Mouse (Mus musculus) CH12.LX (cell line): ENCODE measurements at regions not wholly inside any gene's neighbourhood (a gene's known extent, or its start where the extent isn't known, plus 50 kb on each side); places are given as distances from the start of the nearest gene placed in this dataset.

Source experiments
- DNase-seq: peaks from one replicate; pipeline ENCODE4 v3.0.0-alpha.2; 2013; ENCODE audit errors: extremely low read depth
- H3K27ac ChIP-seq: 2 replicates; pipeline ENCODE4 v1.5.1; 2012; ENCODE audit warnings: low read depth, mild to moderate bottlenecking, control low read depth, moderate library complexity; ENCODE audit not compliant: insufficient read depth
- H3K27me3 ChIP-seq: replicated peaks from 2 replicates; pipeline ENCODE3; 2012; ENCODE audit warnings: inconsistent platforms
- H3K36me3 ChIP-seq, 2 experiments: replicated peaks in 1 of 2; 2 replicates each; pipeline versions ENCODE3 to v1.6.1; 2012; ENCODE audit warnings: inconsistent platforms in 1 of 2, low read length in 1 of 2, mild to moderate bottlenecking in 1 of 2, mixed read lengths in 1 of 2, moderate library complexity in 1 of 2; ENCODE audit not compliant: control insufficient read depth in 1 of 2, insufficient read depth in 1 of 2
- H3K4me1 ChIP-seq, 2 experiments: 2 replicates each; pipeline ENCODE4 v1.6.1; 2012; ENCODE audit warnings: inconsistent platforms in 1 of 2, moderate library complexity in 1 of 2; ENCODE audit not compliant: insufficient read depth in 2 of 2, control insufficient read depth in 1 of 2
- H3K4me2 ChIP-seq: 2 replicates; pipeline ENCODE4 v1.6.1; 2012; ENCODE audit warnings: low read depth, mild to moderate bottlenecking, control low read depth; ENCODE audit not compliant: poor library complexity, insufficient read depth, severe bottlenecking
- H3K4me3 ChIP-seq, 3 experiments: fragments of 150-350 bp in 1 of 3; sonication (generic) in 1 of 3; replicated peaks in 1 of 3; 2 replicates each; pipeline versions ENCODE3 to v1.5.1; 2011 to 2012; ENCODE audit warnings: low read depth in 2 of 3, low read length in 2 of 3, mild to moderate bottlenecking in 2 of 3, moderate library complexity in 2 of 3, control low read depth in 1 of 3, improper control_type of control experiment in 1 of 3, inconsistent platforms in 1 of 3, mixed read lengths in 1 of 3; ENCODE audit not compliant: poor library complexity in 1 of 3
- H3K79me2 ChIP-seq: replicated peaks from 2 replicates; pipeline ENCODE4 v1.6.1; 2012; ENCODE audit warnings: mild to moderate bottlenecking, moderate library complexity; ENCODE audit not compliant: control insufficient read depth, poor library complexity, insufficient read depth, severe bottlenecking; ENCODE audit errors: extremely low read depth
- H3K9ac ChIP-seq: 2 replicates; pipeline ENCODE4 v1.6.1; 2012; ENCODE audit warnings: low read depth, mild to moderate bottlenecking, control low read depth, moderate library complexity; ENCODE audit not compliant: insufficient read depth
- H3K9me3 ChIP-seq: replicated peaks from 2 replicates; pipeline ENCODE3; 2012; ENCODE audit warnings: low read length, inconsistent platforms, mixed read lengths
- BHLHE40 ChIP-seq: IDR thresholded peaks from 2 replicates; pipeline ENCODE4 v1.6.1; 2011; ENCODE audit warnings: mild to moderate bottlenecking, low read depth, low read length, improper control_type of control experiment
- ETS1 ChIP-seq: conservative IDR thresholded peaks from 2 replicates; pipeline ENCODE4 v1.6.1; 2012; ENCODE audit warnings: low read depth, mild to moderate bottlenecking, inconsistent platforms, low read length, improper control_type of control experiment, moderate library complexity
- GABPA ChIP-seq: IDR thresholded peaks from 2 replicates; pipeline ENCODE4 v1.6.1; 2012; ENCODE audit warnings: low read depth, low read length, improper control_type of control experiment, inconsistent platforms; ENCODE audit not compliant: insufficient replicate concordance
- JUN ChIP-seq: IDR thresholded peaks from 2 replicates; pipeline ENCODE4 v1.6.1; 2011; ENCODE audit warnings: low read depth, mild to moderate bottlenecking, low read length, improper control_type of control experiment, moderate library complexity; ENCODE audit not compliant: insufficient read depth
- KAT2A ChIP-seq: IDR thresholded peaks from 2 replicates; pipeline ENCODE4 v1.6.1; 2012; ENCODE audit warnings: low read length, improper control_type of control experiment, inconsistent platforms; ENCODE audit not compliant: insufficient replicate concordance
- MAFK ChIP-seq: IDR thresholded peaks from 2 replicates; pipeline ENCODE4 v1.6.1; 2011; ENCODE audit warnings: low read length, improper control_type of control experiment; ENCODE audit not compliant: insufficient replicate concordance
- MAX ChIP-seq: IDR thresholded peaks from 2 replicates; pipeline ENCODE4 v1.6.1; 2011; ENCODE audit warnings: low read length, improper control_type of control experiment
- MAZ ChIP-seq: IDR thresholded peaks from 2 replicates; pipeline ENCODE4 v1.6.1; 2012; ENCODE audit warnings: low read depth, mild to moderate bottlenecking, inconsistent platforms, low read length, improper control_type of control experiment, moderate library complexity
- MXI1 ChIP-seq: IDR thresholded peaks from 2 replicates; pipeline ENCODE4 v1.6.1; 2011; ENCODE audit warnings: mild to moderate bottlenecking, low read depth, low read length, improper control_type of control experiment
- NELFE ChIP-seq: IDR thresholded peaks from 2 replicates; pipeline ENCODE4 v1.6.1; 2011; ENCODE audit warnings: low read depth, low read length, improper control_type of control experiment
- NRF1 ChIP-seq: IDR thresholded peaks from 2 replicates; pipeline ENCODE4 v1.6.1; 2014; ENCODE audit warnings: low read depth, mild to moderate bottlenecking, inconsistent platforms, low read length, improper control_type of control experiment, moderate library complexity
- POLR2A ChIP-seq: IDR thresholded peaks from 2 replicates; pipeline ENCODE4 v1.6.1; 2011; ENCODE audit warnings: low read depth, mild to moderate bottlenecking, improper control_type of control experiment, low read length
- POLR2AphosphoS2 ChIP-seq: IDR thresholded peaks from 2 replicates; pipeline ENCODE4 v1.6.1; 2011; ENCODE audit warnings: low read depth, low read length, improper control_type of control experiment
- RAD21 ChIP-seq: IDR thresholded peaks from 2 replicates; pipeline ENCODE4 v1.6.1; 2011; ENCODE audit warnings: low read depth, mild to moderate bottlenecking, low read length, improper control_type of control experiment, moderate library complexity
- RCOR1 ChIP-seq: conservative IDR thresholded peaks from 2 replicates; pipeline ENCODE4 v1.6.1; 2012; ENCODE audit warnings: low read depth, mild to moderate bottlenecking, inconsistent platforms, low read length, improper control_type of control experiment
- SIN3A ChIP-seq: IDR thresholded peaks from 2 replicates; pipeline ENCODE4 v1.6.1; 2012; ENCODE audit warnings: low read length, improper control_type of control experiment, inconsistent platforms
- SMC3 ChIP-seq: IDR thresholded peaks from 2 replicates; pipeline ENCODE4 v1.6.1; 2011; ENCODE audit warnings: low read depth, low read length, improper control_type of control experiment
- TCF12 ChIP-seq: IDR thresholded peaks from 2 replicates; pipeline ENCODE4 v1.6.1; 2014; ENCODE audit warnings: low read depth, mild to moderate bottlenecking, inconsistent platforms, low read length, improper control_type of control experiment
- USF1 ChIP-seq: IDR thresholded peaks from 2 replicates; pipeline ENCODE4 v1.6.1; 2014; ENCODE audit warnings: low read depth, mild to moderate bottlenecking, inconsistent platforms, low read length, improper control_type of control experiment
- USF2 ChIP-seq: conservative IDR thresholded peaks from 2 replicates; pipeline ENCODE4 v1.6.1; 2011; ENCODE audit warnings: low read depth, low read length, improper control_type of control experiment
- ZKSCAN1 ChIP-seq: IDR thresholded peaks from 2 replicates; pipeline ENCODE4 v1.6.1; 2012; ENCODE audit warnings: low read depth, inconsistent platforms, low read length, improper control_type of control experiment, borderline replicate concordance
- ZNF384 ChIP-seq: IDR thresholded peaks from 2 replicates; pipeline ENCODE4 v1.6.1; 2012; ENCODE audit warnings: low read depth, low read length, improper control_type of control experiment, inconsistent platforms
- dilution Hi-C: fragments of 300-500 bp; cut with MboI; formaldehyde crosslinking; loops from 2 replicates; pipeline ENCODE4 v1.14.3; 2020; ENCODE audit warnings: low sequenced_read_pairs; ENCODE audit not compliant: extremely low pct_unique_long_range_greater_than_20kb, extremely low pct_ligation_motif_present
- in situ Hi-C: fragments of 300-500 bp; cut with MboI; formaldehyde crosslinking; loops from 3 replicates; pipeline ENCODE4 v1.14.3; 2019; ENCODE audit warnings: low sequenced_read_pairs, low pct_ligation_motif_present, low pct_unique_long_range_greater_than_20kb, mixed read lengths

GRCm38 (mm10) chr4:49958275-49958674 is 112.7 kb upstream of the Grin3a start:
- Histone ChIP-seq H3K4me3 (no peak overlapping the region), H3K27ac (no peak overlapping the region), H3K36me3 (no peaks in the 10 kb centered on the region), H3K9me3 (no peaks in the 10 kb centered on the region), H3K27me3 (no peaks in the 10 kb centered on the region), H3K4me2 (no peak overlapping the region), H3K9ac (no peak overlapping the region), H3K79me2 (no peaks in the 10 kb centered on the region), H3K4me1 (no peaks in the 10 kb centered on the region)
- in situ Hi-C loops (no loop called here), dilution Hi-C loops (no loop called here)
- no peak for TF ChIP-seq MAFK
- TF ChIP-seq USF1 = no peak
- no peak for TF ChIP-seq JUN
- no peak for TF ChIP-seq MAX
- TF ChIP-seq MXI1 = no peak
- TF ChIP-seq USF2 = no peak
- TF ChIP-seq NRF1 = no peak
- no peak; the same call in 1 of the 2 replicates for TF ChIP-seq RAD21
- DNase-seq = peak; percentile 15

GRCm38 (mm10) chr4:49956855-49957254 is 111.3 kb upstream of the Grin3a start:
- H3K4me3 ChIP-seq = no peak overlapping the region
- H3K36me3 ChIP-seq = no peaks in the 10 kb centered on the region
- in situ Hi-C loops (no loop called here), dilution Hi-C loops (no loop called here)
- no peaks in the 10 kb centered on the region for H3K9me3 ChIP-seq
- H3K9ac ChIP-seq = no peak overlapping the region
- no peaks in the 10 kb centered on the region for H3K4me1 ChIP-seq
- no peak overlapping the region for H3K27ac ChIP-seq
- no peaks in the 10 kb centered on the region for H3K79me2 ChIP-seq
- no peak for DNase-seq
- H3K4me2 ChIP-seq = no peak overlapping the region
- TF ChIP-seq ZNF384 (no peak), NELFE (no peak), MXI1 (no peak), ETS1 (no peak), SMC3 (no peak), MAZ (no peak), GABPA (no peak), POLR2AphosphoS2 (no peak), ZKSCAN1 (no peak), POLR2A (no peak), USF2 (no peak), MAX (no peak), USF1 (no peak), RCOR1 (no peak), TCF12 (no peak), KAT2A (no peak), BHLHE40 (no peak), SIN3A (no peak)
- H3K27me3 ChIP-seq = no peaks in the 10 kb centered on the region
